ENCODE assay signal across 13 mouse cellular contexts in genomic region chr17:62875727-62876126, GRCm38 (mm10). TPM values are rescaled to one million over a fixed set of nuclear protein-coding genes. Genes with fewer than 3 reads are reported as not detected.
A peak's percentile ranks its signal among the peaks of the same experiment; 100 is the strongest.
DNase-seq lines count a peak whose midpoint lies in the region; ATAC-seq and TF ChIP-seq lines count a peak whose summit lies in the region.
"Had no signal": no experiment of that assay in that cellular context is flagged by ENCODE, and none has a peak within 500 bp of the region (broad histone marks: within the 10 kb centered on the region; RNA-seq: fewer than 3 reads in every experiment).

No protein-coding gene starts in this region.

- 0 out of 2 replicates have a peak overlapping the region, but pooled peaks have one; percentile 1 for H3K4me2 ChIP-seq in forebrain, embryonic 13.5 days
- H3K4me2 ChIP-seq in forebrain, postnatal 0 days (ENCODE audit: low read depth) = no peak overlapping the region
- H3K4me2 ChIP-seq in hindbrain, embryonic 12.5 days (replicated peaks) = peak overlapping the region; percentile 3; the same call in 1 of the 2 replicates
- peak overlapping the region; percentile 41 for H3K4me2 ChIP-seq in midbrain, embryonic 16.5 days (ENCODE audit: low read length)

- no peak for DNase-seq in forebrain, postnatal 0 days
- peak; percentile 58 for DNase-seq in NIH3T3 (ENCODE audit: low read depth)
- no peak for DNase-seq in frontal cortex, postnatal 25 days (ENCODE audit: low spot score in 2 of 2)
- no peak for DNase-seq in cerebellum, adult 2 months
- DNase-seq: cerebellum, postnatal 36 days; heart, adult 11 months; heart, postnatal 36 days; liver had no signal

- H3K9ac ChIP-seq in forebrain, embryonic 13.5 days = no peak overlapping the region
- no peak overlapping the region for H3K9ac ChIP-seq in forebrain, postnatal 0 days
- H3K9ac ChIP-seq in hindbrain, embryonic 12.5 days = no peak overlapping the region
- H3K9ac ChIP-seq in midbrain, embryonic 16.5 days (ENCODE audit: low read depth, low read length) = peak overlapping the region; percentile 1; the same call in 1 of the 2 replicates

- H3K36me3 ChIP-seq in forebrain, embryonic 13.5 days (ENCODE audit: poor library complexity, severe bottlenecking) = no peaks in the 10 kb centered on the region
- no peaks in the 10 kb centered on the region for H3K36me3 ChIP-seq in forebrain, postnatal 0 days (ENCODE audit: insufficient read depth)
- no peaks in the 10 kb centered on the region for H3K36me3 ChIP-seq in hindbrain, embryonic 12.5 days
- no peaks in the 10 kb centered on the region for H3K36me3 ChIP-seq in midbrain, embryonic 16.5 days (ENCODE audit: control insufficient read depth, insufficient read depth, low read length)

- H3K9me3 ChIP-seq in forebrain, embryonic 13.5 days (replicated peaks) = no peaks in the 10 kb centered on the region
- no peaks in the 10 kb centered on the region for H3K9me3 ChIP-seq in forebrain, postnatal 0 days (ENCODE audit: low read length)
- H3K9me3 ChIP-seq in hindbrain, embryonic 12.5 days (replicated peaks) = no peaks in the 10 kb centered on the region
- H3K9me3 ChIP-seq in midbrain, embryonic 16.5 days (replicated peaks; ENCODE audit: control insufficient read depth, low read length, poor library complexity, severe bottlenecking) = no peaks in the 10 kb centered on the region

- no peak for TF ChIP-seq POLR2A in cerebellum, adult 2 months (IDR thresholded peaks at IDR 0.05; ENCODE audit: borderline replicate concordance, insufficient read depth, low read length)

- no peak for ATAC-seq in forebrain, embryonic 13.5 days
- no peak for ATAC-seq in forebrain, postnatal 0 days
- no peak for ATAC-seq in hindbrain, embryonic 12.5 days (ENCODE audit: low FRiP score)
- no peak for ATAC-seq in midbrain, embryonic 16.5 days
- ATAC-seq in megakaryocyte, adult 5-6 weeks (ENCODE audit: poor library complexity, severe bottlenecking) = no peak
- ATAC-seq: forebrain, embryonic 16.5 days had no signal

- H3K27me3 ChIP-seq in forebrain, embryonic 13.5 days = peaks cover 70% of the 10 kb centered on the region
- peaks cover 22% of the 10 kb centered on the region; the same call in 1 of the 2 replicates for H3K27me3 ChIP-seq in forebrain, postnatal 0 days (ENCODE audit: insufficient read depth, low read length)
- H3K27me3 ChIP-seq in hindbrain, embryonic 12.5 days = no peaks in the 10 kb centered on the region
- H3K27me3 ChIP-seq in midbrain, embryonic 16.5 days (ENCODE audit: control insufficient read depth, insufficient read depth, low read depth, low read length) = no peaks in the 10 kb centered on the region
- H3K27me3 ChIP-seq in cerebellum, adult 2 months (ENCODE audit: control insufficient read depth, insufficient read depth, low read length) = no peaks in the 10 kb centered on the region

- 6% methylated on average over 3 of the region's 3 CpGs for WGBS in forebrain, embryonic 13.5 days
- WGBS in forebrain, postnatal 0 days = 28% methylated on average over 3 of the region's 3 CpGs
- WGBS in hindbrain, embryonic 12.5 days = 2% methylated on average over 3 of the region's 3 CpGs
- 8% methylated on average over 3 of the region's 3 CpGs for WGBS in midbrain, embryonic 16.5 days
- 30% methylated on average over 3 of the region's 3 CpGs for WGBS in cerebellum, adult 2 months

- no peak for TF ChIP-seq CTCF in forebrain, postnatal 0 days (IDR thresholded peaks at IDR 0.05; ENCODE audit: low read depth)
- TF ChIP-seq CTCF in cerebellum, adult 2 months (IDR thresholded peaks at IDR 0.05; ENCODE audit: borderline replicate concordance, insufficient read depth, low read depth, low read length) = no peak

- H3K27ac ChIP-seq in forebrain, embryonic 13.5 days = no peak overlapping the region
- H3K27ac ChIP-seq in forebrain, postnatal 0 days (ENCODE audit: low read depth, low read length) = no peak overlapping the region
- no peak overlapping the region for H3K27ac ChIP-seq in hindbrain, embryonic 12.5 days
- no peak overlapping the region for H3K27ac ChIP-seq in midbrain, embryonic 16.5 days (ENCODE audit: low read length)
- no peak overlapping the region for H3K27ac ChIP-seq in cerebellum, adult 2 months (ENCODE audit: insufficient read depth, low read length)

- no peak overlapping the region for H3K4me3 ChIP-seq in forebrain, embryonic 13.5 days
- no peak overlapping the region for H3K4me3 ChIP-seq in forebrain, postnatal 0 days (ENCODE audit: low read depth, low read length)
- no peak overlapping the region for H3K4me3 ChIP-seq in hindbrain, embryonic 12.5 days
- H3K4me3 ChIP-seq in midbrain, embryonic 16.5 days (ENCODE audit: low read depth, low read length) = peak overlapping the region; percentile 23
- no peak overlapping the region for H3K4me3 ChIP-seq in cerebellum, adult 2 months (replicated peaks; ENCODE audit: insufficient read depth, low read depth, low read length)

- H3K4me1 ChIP-seq in forebrain, embryonic 13.5 days = peaks cover 28% of the 10 kb centered on the region
- H3K4me1 ChIP-seq in forebrain, postnatal 0 days (ENCODE audit: insufficient read depth) = no peaks in the 10 kb centered on the region
- peaks cover 32% of the 10 kb centered on the region for H3K4me1 ChIP-seq in hindbrain, embryonic 12.5 days
- H3K4me1 ChIP-seq in midbrain, embryonic 16.5 days (ENCODE audit: control insufficient read depth, insufficient read depth, low read length) = peaks cover 24% of the 10 kb centered on the region
- no peaks in the 10 kb centered on the region for H3K4me1 ChIP-seq in cerebellum, adult 2 months (ENCODE audit: control insufficient read depth, insufficient read depth, low read length)

RNA-seq across cellular contexts. Expression of gene Efna5, which starts 5.4 kb away (rescaled TPM):
- 27.2 and 29.2 TPM in 2 replicates for polyA plus RNA-seq in forebrain, embryonic 13.5 days (2015; fragmentation: Nextera tagmentation; extraction: Ambion mirVana)
- 7.0 and 7.4 TPM in 2 replicates for total RNA-seq in forebrain, postnatal 0 days (2014; rRNA removed)
- polyA plus RNA-seq in forebrain, postnatal 0 days (2015; fragmentation: Nextera tagmentation; extraction: Ambion mirVana) = 15.0 and 27.0 TPM in 2 replicates
- polyA plus RNA-seq in hindbrain, embryonic 12.5 days (2016; fragmentation: Nextera tagmentation; extraction: Ambion mirVana) = 61.3 and 63.3 TPM in 2 replicates
- polyA plus RNA-seq in midbrain, embryonic 16.5 days (2015; fragmentation: Nextera tagmentation; extraction: Ambion mirVana) = 55.0 and 59.7 TPM in 2 replicates
- 4.1 and 5.2 TPM in 2 replicates for polyA plus RNA-seq in cerebellum, adult 2 months (2012; rRNA removed)
- total RNA-seq in megakaryocyte, adult 5-6 weeks (2015) = 0.16 and 0.30 TPM in 2 replicates
- total RNA-seq in megakaryocyte, adult 5-6 weeks (2017) = not detected in 2 replicates
